Mouse (Mus musculus) ES-CJ7 (cell line): Measurements from ENCODE around the gene Erc2.

Experiments
- DNase-seq: peaks from one replicate; pipeline ENCODE4 v3.0.0; 2011; ENCODE audit warnings: low read depth, low spot score

Erc2 gene

DNA sequence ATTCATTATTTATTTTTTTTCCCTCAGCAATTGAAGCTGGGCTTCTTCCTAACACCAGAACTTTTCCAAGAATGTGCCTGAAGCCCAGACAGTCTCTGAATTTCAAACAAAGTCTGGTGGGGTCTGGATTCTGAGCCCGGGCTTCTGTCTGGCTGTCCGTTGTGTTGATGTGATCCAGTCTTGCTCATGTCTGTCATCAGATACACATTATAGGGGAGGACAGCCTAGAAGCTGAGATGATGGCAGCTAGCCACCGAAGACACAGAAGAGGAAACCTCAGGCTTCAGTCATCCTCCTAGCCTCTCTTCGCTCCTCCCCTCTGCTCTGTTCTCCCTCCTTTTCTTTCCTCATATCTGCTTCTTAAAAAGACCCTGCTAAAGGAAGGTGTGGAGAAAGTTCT is 551.5 kb downstream of the Erc2 start:
- DNase-seq: no peak

DNA sequence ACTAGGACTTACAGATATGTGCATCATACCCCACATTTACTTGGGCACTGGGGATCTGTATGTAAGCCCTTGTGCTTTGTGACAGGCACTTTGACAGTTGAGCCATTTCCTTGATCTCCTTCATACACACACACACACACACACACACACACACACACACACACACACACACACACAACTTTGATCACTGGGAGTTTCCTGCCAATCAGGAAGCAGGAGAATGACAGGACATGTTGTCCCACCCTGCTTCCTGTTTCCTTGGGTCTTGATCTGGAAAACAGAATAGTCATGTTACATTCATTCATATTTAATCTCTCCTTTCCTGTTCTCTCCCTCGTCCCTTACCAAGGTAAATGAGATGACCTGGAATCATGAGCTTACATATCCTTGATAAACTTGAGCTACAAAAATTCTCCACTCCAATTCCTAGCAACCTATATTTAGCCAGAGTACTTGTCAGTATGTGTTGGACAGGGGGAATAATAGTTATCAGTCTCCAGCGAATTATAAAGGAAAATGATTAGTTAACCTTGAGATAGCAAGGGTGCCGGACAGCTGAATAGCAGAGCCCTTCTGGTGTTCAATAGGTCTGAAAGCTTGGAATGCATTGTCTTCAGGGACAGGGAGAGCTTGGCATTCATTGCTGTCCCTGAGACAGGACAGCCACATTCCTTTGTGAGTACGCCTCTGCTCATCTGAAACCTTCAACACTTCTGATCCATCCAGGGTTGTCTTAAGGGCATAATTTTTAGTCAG is 559.0 kb downstream of the Erc2 start:
- peak; percentile 8 for DNase-seq

DNA sequence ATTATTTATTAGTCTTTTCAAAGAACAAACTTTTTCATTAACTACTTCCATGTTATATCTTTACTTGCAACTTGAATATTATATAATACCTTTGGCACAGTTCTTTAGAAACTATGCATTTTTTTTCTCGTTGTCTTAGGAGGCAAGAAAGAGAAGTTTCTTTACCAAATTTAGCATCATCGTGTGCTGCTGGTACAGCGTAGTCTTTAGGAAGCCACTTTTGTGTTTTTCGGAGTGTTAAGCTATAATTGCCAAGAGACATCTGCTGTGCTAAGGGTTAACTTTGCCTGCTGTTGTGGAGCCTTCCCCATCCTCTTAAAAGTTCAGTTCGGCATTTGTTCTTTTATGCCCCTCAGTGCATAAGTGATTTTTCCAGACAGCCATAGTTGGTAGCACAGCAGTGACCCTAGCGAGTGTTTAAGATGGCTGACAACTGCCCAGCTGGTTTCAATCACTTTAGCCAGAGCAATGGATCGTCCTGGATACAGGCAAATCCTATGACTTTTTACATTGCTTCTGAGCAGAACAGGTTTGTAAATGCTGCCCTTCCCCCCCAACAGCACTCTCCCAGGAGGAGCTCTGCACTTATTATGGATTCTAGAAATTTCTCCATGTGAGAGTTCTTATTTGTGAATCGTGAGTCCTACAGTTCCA is 570.6 kb downstream of the Erc2 start:
- DNase-seq: no peak

GRCm38 (mm10) chr14:28203874-28204273 is 581.6 kb downstream of the Erc2 start:
- DNase-seq: no peak

- no peak for DNase-seq
Observed at GRCm38 (mm10) chr14:28206303-28206702, 584.1 kb downstream of the Erc2 start.

DNA sequence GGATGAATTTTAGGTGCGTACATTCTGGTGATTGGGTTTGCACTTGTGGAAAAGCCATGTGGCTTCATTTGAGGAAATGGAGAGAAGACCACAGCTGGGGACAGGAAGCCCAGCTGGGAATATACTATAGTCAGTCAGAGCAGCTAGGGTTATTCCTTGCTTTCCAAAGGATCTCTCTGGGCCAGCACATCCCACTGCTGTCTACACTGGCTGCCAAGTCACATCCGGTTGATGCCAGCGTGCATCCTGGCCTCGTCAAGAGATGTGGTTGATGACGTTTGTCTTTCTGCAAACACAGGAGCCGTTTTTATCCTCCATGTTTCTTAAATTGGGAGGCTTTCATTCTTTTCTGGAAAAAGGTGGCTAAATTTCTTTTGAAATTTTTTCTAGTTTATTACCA is 603.3 kb downstream of the Erc2 start:
- DNase-seq: no peak

GRCm38 (mm10) chr14:28230563-28230962 is 608.3 kb downstream of the Erc2 start:
- no peak for DNase-seq

GRCm38 (mm10) chr14:28231241-28231640 is 609.0 kb downstream of the Erc2 start:
- peak; percentile 20 for DNase-seq

- DNase-seq: peak; percentile 83
Observed at GRCm38 (mm10) chr14:28238336-28239048, 616.3 kb downstream of the Erc2 start.

DNA sequence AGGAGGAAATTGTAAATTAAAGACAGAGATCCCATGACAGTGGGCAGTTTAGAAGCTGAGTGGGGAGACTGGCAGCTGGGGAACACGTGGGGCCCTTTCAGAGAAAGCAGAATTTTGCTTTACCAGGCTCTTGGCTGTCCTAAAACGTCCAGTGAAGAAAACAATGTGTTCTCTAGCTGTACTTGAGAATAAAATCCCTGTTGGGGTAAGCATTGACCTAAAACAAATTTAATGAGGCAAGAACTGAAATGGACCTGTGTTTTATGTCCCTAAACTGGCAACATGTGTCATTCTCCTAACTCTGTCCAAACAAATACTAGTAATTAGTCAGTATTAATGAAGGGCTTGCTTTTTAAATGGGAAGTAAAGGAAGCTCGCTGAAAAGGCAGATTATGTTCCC is 617.9 kb downstream of the Erc2 start:
- DNase-seq: no peak

DNA sequence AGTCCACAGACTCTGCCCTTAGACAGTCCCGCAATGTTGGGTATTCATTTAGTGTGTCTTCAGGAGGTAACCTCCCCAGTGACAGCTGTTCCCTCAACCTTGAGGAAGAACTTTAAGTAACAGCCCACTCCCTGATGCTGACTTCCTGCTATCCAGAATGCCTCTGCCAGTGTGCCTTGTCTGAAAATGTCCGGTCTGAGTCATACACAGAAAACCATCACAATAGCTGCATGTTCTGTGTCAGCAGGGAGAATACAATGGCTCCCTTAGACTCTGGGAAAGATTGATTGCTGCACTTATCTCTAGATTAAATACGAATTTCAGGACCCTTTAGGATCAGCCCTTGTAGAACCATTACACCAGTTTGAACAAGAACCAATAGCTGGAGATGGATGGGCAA is 620.5 kb downstream of the Erc2 start:
- DNase-seq: no peak

GRCm38 (mm10) chr14:28243474-28243873 is 621.2 kb downstream of the Erc2 start:
- DNase-seq: no peak

DNA sequence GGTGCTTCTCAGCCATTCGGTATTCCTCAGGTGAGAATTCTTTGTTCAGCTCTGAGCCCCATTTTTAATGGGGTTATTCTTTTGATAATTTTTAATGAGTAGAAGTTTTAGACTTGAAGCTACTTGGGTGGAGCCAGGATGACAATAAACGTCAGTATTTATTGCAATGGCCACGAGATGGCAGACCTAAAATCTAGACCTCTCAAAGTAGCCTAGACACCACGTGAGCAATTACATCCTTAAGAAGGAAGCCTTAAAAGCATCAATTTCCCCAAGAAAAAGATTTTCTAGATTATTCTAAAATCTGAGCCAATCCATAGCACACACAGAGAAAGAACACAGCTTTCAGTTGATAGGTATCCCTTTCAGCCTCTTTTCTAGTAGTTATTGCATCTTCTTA is 640.5 kb downstream of the Erc2 start:
- no peak for DNase-seq

DNA sequence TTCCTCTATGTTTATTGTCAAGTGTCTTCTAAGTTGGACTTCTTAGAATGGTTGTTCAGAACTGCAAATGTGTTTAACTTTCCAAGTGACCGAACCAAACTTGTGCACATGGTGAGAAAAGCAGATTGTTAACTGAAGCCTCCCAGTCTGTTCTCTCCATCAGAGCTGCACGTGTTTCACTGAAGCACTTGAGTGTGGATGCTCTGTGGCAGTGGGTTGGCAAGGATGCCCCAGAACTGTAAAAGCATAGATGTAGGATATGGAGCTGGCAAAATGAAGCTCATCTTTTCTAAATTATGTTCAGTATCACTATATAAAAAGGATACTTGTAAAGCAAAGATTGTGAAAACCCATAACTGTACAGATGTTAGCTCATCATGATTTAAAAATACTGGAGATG is 645.1 kb downstream of the Erc2 start:
- DNase-seq: no peak

- DNase-seq: no peak
Observed at GRCm38 (mm10) chr14:28271846-28272245, 649.6 kb downstream of the Erc2 start.

- DNase-seq: no peak
Observed at GRCm38 (mm10) chr14:28273669-28274068, 651.4 kb downstream of the Erc2 start.

DNA sequence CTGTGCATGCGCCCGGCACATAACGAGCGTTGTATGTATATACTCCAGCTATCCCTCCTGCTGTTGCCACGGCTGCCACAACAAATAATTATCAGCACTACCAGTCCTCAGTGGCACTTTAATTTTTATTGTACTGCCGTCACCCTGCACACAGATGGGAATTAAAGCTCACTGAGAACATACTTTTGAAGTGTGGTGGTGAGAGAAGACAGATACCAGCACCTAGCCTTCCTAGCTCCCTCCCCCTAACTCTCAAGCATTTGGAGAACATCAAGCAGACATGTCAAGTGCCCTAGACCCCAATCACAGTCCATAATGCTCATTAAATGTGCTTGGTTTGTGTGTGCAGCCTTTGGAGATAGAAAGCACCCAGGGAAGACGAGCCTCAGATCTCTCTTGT is 652.6 kb downstream of the Erc2 start:
- DNase-seq: no peak

GRCm38 (mm10) chr14:28278951-28279350 is 656.7 kb downstream of the Erc2 start:
- no peak for DNase-seq

GRCm38 (mm10) chr14:28280376-28280775 is 658.1 kb downstream of the Erc2 start:
- DNase-seq: no peak

GRCm38 (mm10) chr14:28283319-28284095 is 661.3 kb downstream of the Erc2 start:
- no peak for DNase-seq

- DNase-seq: no peak
Observed at GRCm38 (mm10) chr14:28286511-28286910, 664.3 kb downstream of the Erc2 start.

- no peak for DNase-seq
Observed at GRCm38 (mm10) chr14:28288196-28288595, 666.0 kb downstream of the Erc2 start.
